Mouse (Mus musculus) stomach, embryonic 16.5 days (tissue): ENCODE data around the gene Dpysl5. TPM values are rescaled to one million over a fixed set of nuclear protein-coding genes. Genes with fewer than 3 reads are reported as not detected.

ENCODE experiments used
- ATAC-seq: fragments of 200-750 bp; cut with Nextera tagmentation; 2 replicates; pipeline ENCODE4 v1.8.0; 2017; ENCODE audit warnings: moderate number of reproducible peaks, moderate TSS enrichment; ENCODE audit not compliant: insufficient read depth, low FRiP score
- H3K27ac ChIP-seq: fragments of 300-500 bp; sonication (generic); 2 replicates; pipeline ENCODE4 v1.5.1; 2014; ENCODE audit warnings: low read length
- H3K27me3 ChIP-seq: fragments of 300-500 bp; sonication (generic); 2 replicates; pipeline ENCODE4 v1.6.1; 2014; ENCODE audit warnings: low read length, control low read depth, mixed read lengths; ENCODE audit not compliant: control insufficient read depth, insufficient read depth
- H3K36me3 ChIP-seq: fragments of 300-500 bp; sonication (generic); 2 replicates; pipeline ENCODE4 v1.6.1; 2014; ENCODE audit warnings: low read length; ENCODE audit not compliant: control insufficient read depth, insufficient read depth
- H3K4me1 ChIP-seq: fragments of 300-500 bp; sonication (generic); 2 replicates; pipeline ENCODE4 v1.6.1; 2014; ENCODE audit warnings: low read length, control low read depth, mixed read lengths; ENCODE audit not compliant: control insufficient read depth, insufficient read depth
- H3K4me2 ChIP-seq: fragments of 300-500 bp; sonication (generic); 2 replicates; pipeline ENCODE4 v1.6.1; 2014; ENCODE audit warnings: low read depth, low read length, mixed read lengths
- H3K4me3 ChIP-seq: fragments of 300-500 bp; sonication (generic); replicated peaks from 2 replicates; pipeline ENCODE4 v1.5.1; 2014; ENCODE audit warnings: mild to moderate bottlenecking, low read length
- H3K9ac ChIP-seq: fragments of 300-500 bp; sonication (generic); 2 replicates; pipeline ENCODE4 v1.6.1; 2014; ENCODE audit warnings: low read length
- H3K9me3 ChIP-seq: fragments of 300-500 bp; sonication (generic); replicated peaks from 2 replicates; pipeline ENCODE4 v1.6.1; 2016; ENCODE audit warnings: low read length, control low read depth; ENCODE audit not compliant: control insufficient read depth
- WGBS: fragments of 180-500 bp; shearing (Covaris S2); extraction: QIAGEN DNeasy Blood & Tissue Kit; methylation state at CpG from one replicate; pipeline ENCODE4 v1.1.7; 2014; 5-methylcytosine and 5-hydroxymethylcytosine counted together
- polyA plus RNA-seq: library from polyadenylated mRNA; unstranded; fragments of >200 nt; fragmentation: Nextera tagmentation; extraction: Ambion mirVana; gene quantifications from 2 replicates; pipeline ENCODE4 v1.2.1, GENCODE M21; 2015

Dpysl5 gene
- polyA plus RNA-seq: 6.8 and 7.2 TPM in 2 replicates

DNA sequence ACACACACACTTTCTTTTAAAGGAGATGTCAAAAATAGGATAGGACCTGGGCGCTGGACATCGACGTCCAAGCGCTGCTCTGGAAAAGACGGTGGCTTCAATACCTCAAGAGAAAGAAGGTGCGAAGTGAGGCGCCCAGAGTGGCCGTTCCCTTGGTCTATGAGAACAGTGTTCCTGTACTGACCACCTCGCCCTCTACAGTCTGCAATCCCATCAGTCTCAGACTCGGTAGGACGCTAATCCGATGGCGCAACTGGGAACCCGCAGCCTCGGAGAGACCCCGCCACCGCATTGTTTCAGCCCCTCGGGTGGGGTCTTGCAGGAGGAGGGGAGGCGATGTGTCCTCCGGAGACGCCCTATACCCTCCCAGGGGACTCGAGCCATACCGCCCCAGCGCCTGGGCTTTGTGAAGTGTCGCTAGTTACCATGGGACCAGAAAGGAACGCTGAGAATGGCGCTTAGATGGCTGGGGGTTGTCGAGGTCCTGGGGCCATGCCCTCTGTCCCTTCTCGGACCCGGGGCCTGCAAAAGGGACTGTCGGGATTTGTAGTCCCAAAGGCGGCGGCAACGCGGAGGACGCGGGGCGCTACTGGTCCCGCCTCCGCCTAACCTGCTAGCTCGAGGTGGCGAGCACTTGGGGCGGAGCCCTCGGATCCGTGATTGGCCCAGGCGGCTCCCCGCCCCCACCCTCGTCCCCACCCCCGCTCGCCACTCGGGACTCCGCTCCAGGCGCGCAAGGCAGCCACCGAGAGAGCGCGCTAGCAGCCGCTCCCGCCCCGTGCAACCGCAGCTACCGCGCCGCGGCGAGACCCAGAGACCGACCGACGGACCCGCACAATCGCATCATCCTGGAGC, at the start of gene Dpysl5:
TSS of gene Dpysl5 (plus strand) at position 418 of the 855 bp plus-strand sequence.
- peak; percentile 89 for ATAC-seq
- Histone ChIP-seq H3K4me3 (peak within 1 kb of the TSS; percentile 56), H3K4me2 (peak within 1 kb of the TSS; percentile 97), H3K9ac (peak within 1 kb of the TSS; percentile 59), H3K27ac (no peak within 1 kb of the TSS), H3K36me3 (no peaks in the 10 kb centered on the region), H3K27me3 (peaks cover 45% of the 10 kb centered on the region), H3K9me3 (no peaks in the 10 kb centered on the region), H3K4me1 (peaks cover 24% of the 10 kb centered on the region)
- under 1% methylated on average over 71 of the region's 71 CpGs for WGBS

DNA sequence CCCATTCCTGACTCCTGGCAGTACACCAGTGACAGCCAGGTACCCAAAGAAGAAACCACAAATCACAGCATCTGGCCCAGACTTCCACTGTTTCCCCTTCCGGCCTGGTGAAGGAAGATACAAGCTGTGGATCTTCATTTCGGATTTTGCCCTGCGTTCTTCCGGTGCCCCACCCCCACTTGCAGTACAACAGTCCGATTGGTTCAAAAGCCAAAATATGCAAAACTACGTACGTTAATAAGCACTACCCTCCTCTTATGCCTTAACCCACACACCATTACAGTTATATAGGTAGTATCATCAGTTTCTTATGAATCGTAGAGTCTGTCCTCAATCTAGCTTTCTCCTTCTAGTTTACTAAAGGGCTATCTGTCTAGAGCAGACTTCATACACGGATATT, 46.0 kb upstream of the Dpysl5 start:
- Histone ChIP-seq H3K27ac (no peak overlapping the region), H3K36me3 (no peaks in the 10 kb centered on the region), H3K9me3 (no peaks in the 10 kb centered on the region), H3K27me3 (no peaks in the 10 kb centered on the region), H3K4me1 (peaks cover 18% of the 10 kb centered on the region), H3K4me3 (no peak overlapping the region), H3K9ac (no peak overlapping the region), H3K4me2 (no peak overlapping the region)
- ATAC-seq: no peak
- WGBS: 89% methylated on average over 9 of the region's 9 CpGs

DNA sequence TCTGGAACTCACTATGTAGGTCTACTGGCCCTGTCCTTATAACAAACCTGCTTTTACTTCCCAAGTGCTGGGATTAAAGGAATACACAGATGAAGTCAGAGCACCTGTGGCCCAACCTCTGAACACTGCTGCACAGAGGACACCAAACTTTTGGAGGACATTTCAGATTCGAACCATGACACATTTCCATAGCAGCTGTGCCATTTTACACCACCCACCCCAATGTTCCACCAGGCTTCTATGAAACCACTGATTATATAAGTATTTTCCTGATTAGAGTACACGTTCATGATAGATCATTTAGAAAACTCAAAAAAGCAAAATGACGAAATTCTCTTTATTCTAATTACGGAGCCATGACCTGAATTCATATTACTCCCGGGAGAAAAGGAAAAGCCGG, 45.4 kb upstream of the Dpysl5 start:
- ATAC-seq: no peak
- Histone ChIP-seq H3K36me3 (0 out of 2 replicates have a peak, but pooled peaks cover 3% of the 10 kb centered on the region), H3K27ac (peak overlapping the region; percentile 72), H3K27me3 (no peaks in the 10 kb centered on the region), H3K4me2 (peak overlapping the region; percentile 83), H3K9ac (peak overlapping the region; percentile 90), H3K9me3 (no peaks in the 10 kb centered on the region), H3K4me3 (peak overlapping the region; percentile 99), H3K4me1 (peaks cover 18% of the 10 kb centered on the region)
- 55% methylated on average over 6 of the region's 6 CpGs for WGBS

DNA sequence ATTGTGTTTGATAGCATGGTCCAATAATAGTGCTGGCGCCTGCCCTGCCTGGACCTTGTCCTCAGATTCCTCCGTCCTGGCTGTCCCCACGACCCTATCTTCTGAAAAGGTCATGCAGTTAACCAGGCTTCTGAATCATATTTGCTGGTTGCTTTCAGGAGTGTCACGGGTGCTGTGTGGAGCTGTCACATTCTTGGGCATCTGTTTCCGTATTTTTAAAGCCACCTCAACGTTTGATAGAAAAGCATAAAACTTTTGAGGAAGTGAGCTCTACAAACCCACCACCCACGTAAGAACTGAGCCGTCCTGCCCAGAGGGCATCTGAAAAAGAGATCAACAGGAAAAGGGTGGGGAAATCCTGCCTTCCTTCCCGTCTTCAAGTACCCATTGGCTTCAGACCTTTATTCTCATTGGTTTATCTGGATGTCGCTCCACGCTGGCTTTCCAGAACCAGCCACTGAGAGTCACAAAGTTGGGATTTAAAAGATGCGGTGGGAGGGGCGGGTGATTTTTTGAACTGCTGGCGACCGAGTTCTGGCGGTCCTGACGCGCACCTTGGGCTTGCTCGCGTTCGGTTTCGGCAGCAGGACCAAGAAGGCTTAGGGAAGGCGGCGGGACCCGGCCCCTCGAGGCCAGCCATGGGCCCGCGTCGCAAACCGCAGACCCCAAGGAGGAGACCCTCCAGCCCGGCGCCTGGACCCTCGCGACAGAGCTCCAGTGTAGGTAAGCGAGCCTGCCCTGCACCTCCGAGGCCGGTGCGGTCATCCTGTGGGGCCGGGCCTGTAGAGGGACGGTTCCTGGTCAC, 44.8 kb upstream of the Dpysl5 start, which contains the start of gene Cenpa:
TSS of gene Cenpa (plus strand) at position 387 of the 805 bp plus-strand sequence.
- peaks cover 18% of the 10 kb centered on the region for H3K4me1 ChIP-seq
- no peaks in the 10 kb centered on the region for H3K27me3 ChIP-seq
- peaks cover 6% of the 10 kb centered on the region; the same call in 1 of the 2 replicates for H3K36me3 ChIP-seq
- peak within 1 kb of the TSS; percentile 99 for H3K4me3 ChIP-seq
- H3K9ac ChIP-seq: peak within 1 kb of the TSS; percentile 90
- no peaks in the 10 kb centered on the region for H3K9me3 ChIP-seq
- WGBS: under 1% methylated on average over 40 of the region's 40 CpGs
- peak within 1 kb of the TSS; percentile 72 for H3K27ac ChIP-seq
- peak; percentile 95 for ATAC-seq
- peak within 1 kb of the TSS; percentile 83 for H3K4me2 ChIP-seq

DNA sequence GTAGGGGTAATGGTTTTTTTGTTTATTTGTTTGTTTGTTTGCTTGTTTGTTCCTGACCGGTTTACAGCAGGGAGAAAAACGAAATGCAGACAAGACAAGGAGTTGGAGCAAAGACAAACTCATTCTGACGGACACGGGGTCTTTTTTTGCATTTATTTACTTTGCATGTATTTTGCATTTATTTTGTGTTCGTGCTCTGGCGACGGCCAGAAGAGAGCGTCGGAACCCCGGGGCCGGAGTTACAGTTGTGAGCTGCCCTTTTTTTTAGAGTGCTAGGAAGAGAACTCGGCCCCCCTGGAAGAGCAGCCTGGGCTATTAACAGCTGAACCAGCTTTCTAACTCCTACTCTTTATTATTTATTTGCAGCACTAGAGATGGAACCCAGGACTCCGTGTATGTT, 44.1 kb upstream of the Dpysl5 start:
- Histone ChIP-seq H3K36me3 (peaks cover 6% of the 10 kb centered on the region; the same call in 1 of the 2 replicates), H3K27ac (peak overlapping the region; percentile 72), H3K4me3 (peak overlapping the region; percentile 99), H3K9ac (peak overlapping the region; percentile 90), H3K4me2 (peak overlapping the region; percentile 83), H3K4me1 (peaks cover 18% of the 10 kb centered on the region), H3K27me3 (no peaks in the 10 kb centered on the region), H3K9me3 (no peaks in the 10 kb centered on the region)
- WGBS: under 1% methylated on average over 13 of the region's 13 CpGs
- no peak for ATAC-seq

DNA sequence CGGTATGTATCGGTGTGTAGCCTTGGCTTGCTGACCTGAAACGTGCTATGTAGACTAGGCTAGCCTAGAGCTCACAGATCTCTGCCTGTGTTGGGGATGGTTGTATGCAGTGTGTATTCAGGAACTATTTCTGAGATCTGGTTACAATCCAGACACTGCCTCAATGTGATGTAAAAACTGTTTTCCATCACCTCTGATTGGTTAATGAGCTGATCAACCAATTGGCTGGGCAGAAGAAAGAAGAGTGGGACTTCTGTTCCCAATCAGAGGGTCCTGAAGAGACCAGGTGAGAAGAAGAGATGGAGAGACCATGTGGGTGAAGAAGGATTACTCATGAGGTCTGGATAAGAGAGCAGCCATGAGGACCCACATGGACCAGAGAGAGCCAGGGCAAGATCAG, 43.7 kb upstream of the Dpysl5 start:
- WGBS: 2% methylated on average over 3 of the region's 3 CpGs
- H3K4me3 ChIP-seq: peak overlapping the region; percentile 99
- H3K9me3 ChIP-seq: no peaks in the 10 kb centered on the region
- peaks cover 6% of the 10 kb centered on the region; the same call in 1 of the 2 replicates for H3K36me3 ChIP-seq
- H3K27ac ChIP-seq: no peak overlapping the region
- H3K27me3 ChIP-seq: no peaks in the 10 kb centered on the region
- H3K4me2 ChIP-seq: peak overlapping the region; percentile 83
- peak overlapping the region; percentile 90 for H3K9ac ChIP-seq
- peaks cover 18% of the 10 kb centered on the region for H3K4me1 ChIP-seq
- no peak for ATAC-seq

DNA sequence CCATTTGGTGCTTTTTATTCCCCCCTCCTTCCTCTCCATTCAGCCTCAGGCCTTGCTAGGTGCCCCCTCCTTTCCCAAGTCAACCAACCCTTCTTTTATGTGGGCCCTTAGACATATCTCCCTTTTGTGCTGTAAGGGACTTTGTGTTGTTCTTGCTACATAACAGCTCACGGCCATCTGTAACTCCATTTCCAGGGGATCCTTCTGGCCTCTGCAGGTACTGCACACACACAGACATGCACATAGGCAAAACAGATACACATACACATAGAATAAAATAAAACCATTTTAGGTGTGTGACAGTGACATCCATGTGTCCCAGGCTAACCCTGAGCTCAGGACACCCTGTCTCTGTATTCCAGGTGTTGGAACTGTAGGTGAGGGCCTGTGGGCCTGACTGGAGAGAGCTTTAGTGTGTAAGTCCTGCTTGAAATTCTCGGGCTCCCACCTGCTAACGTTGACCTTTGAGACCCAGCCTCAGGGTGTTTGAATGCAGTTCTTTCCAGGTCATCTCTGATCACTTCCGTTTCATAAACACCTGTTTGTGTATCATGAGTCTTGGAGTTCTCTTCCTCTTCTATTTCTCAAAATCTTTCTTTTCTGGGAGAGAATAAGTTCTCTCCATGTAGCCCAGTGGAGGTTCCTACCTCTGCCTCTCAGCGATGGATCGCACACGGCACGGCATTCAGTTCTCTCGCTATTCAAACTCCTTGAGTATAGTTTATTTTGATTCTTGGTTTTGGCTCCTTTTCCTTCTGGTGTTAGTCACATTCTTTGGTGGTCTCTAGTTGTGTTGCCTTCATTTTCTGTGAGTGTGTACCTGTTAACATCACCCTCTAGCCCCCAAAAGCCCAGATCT, 42.5 kb upstream of the Dpysl5 start:
- Histone ChIP-seq H3K36me3 (peaks cover 11% of the 10 kb centered on the region), H3K4me3 (0 out of 2 replicates have a peak overlapping the region, but pooled peaks have one; percentile 7), H3K9me3 (no peaks in the 10 kb centered on the region), H3K4me2 (peak overlapping the region; percentile 83), H3K4me1 (peaks cover 18% of the 10 kb centered on the region), H3K27me3 (no peaks in the 10 kb centered on the region), H3K9ac (no peak overlapping the region), H3K27ac (no peak overlapping the region)
- 89% methylated on average over 9 of the region's 9 CpGs for WGBS
- no peak for ATAC-seq

DNA sequence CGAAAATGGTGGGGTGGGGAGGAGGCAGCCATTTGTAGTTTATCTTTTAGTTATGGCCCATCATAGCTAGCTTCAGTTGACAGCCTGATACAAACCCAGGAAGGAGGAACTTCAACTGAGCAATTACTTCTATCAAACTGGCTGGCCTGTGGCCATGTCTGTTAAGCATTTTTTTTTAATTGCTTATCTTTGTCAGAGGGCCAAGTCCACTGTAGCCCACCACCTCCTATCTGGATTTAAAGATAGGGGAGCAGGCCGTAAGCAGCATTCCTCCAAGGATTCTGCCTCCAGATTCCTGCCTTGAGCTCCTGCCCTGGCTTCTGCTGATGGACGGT, 41.9 kb upstream of the Dpysl5 start:
- Histone ChIP-seq H3K36me3 (peaks cover 13% of the 10 kb centered on the region), H3K4me3 (no peak overlapping the region), H3K9me3 (no peaks in the 10 kb centered on the region), H3K4me2 (no peak overlapping the region), H3K9ac (no peak overlapping the region; the same call in 1 of the 2 replicates), H3K27ac (no peak overlapping the region), H3K27me3 (no peaks in the 10 kb centered on the region), H3K4me1 (peaks cover 18% of the 10 kb centered on the region)
- 78% methylated on average over 3 of the region's 3 CpGs for WGBS
- no peak for ATAC-seq
